Mouse (Mus musculus) G1E (cell line): Measurements from ENCODE around the gene Papss1.
"Not testable (repeated sequence)": the region's sequence is repeated elsewhere in the genome, so short reads cannot be mapped to it uniquely, and the experiment has no call there.

Experiments used
- CTCF ChIP-seq: IDR thresholded peaks from 2 replicates; pipeline ENCODE4 v1.5.1; 2012; ENCODE audit warnings: low read depth, low read length, inconsistent platforms, mixed read lengths
- GATA1 ChIP-seq: IDR thresholded peaks from 2 replicates; pipeline ENCODE4 v1.6.1; 2012; ENCODE audit warnings: borderline replicate concordance, low read length, inconsistent platforms, mixed read lengths
- GATA2 ChIP-seq: IDR thresholded peaks from 2 replicates; pipeline ENCODE4 v1.6.1; 2012; ENCODE audit warnings: low read depth, low read length, inconsistent platforms, borderline replicate concordance
- POLR2AphosphoS5 ChIP-seq: IDR thresholded peaks from 2 replicates; pipeline ENCODE4 v1.6.1; 2012; ENCODE audit warnings: low read depth, low read length, inconsistent platforms; ENCODE audit not compliant: insufficient replicate concordance
- TAL1 ChIP-seq: conservative IDR thresholded peaks from 2 replicates; pipeline ENCODE4 v1.6.1; 2012; ENCODE audit warnings: low read depth, low read length, inconsistent platforms, mixed read lengths

GRCm38 (mm10) chr3:131547562-131547961 lies 17.0 kb upstream of the Papss1 start:
- TF ChIP-seq GATA2, CTCF, POLR2AphosphoS5, TAL1, GATA1: not testable (repeated sequence)
